Mouse (Mus musculus): ENCODE results near the gene Cldn22. TPM values are rescaled to one million over a fixed set of nuclear protein-coding genes. Genes with fewer than 3 reads are reported as not detected.
"Not testable (repeated sequence)": the region's sequence is repeated elsewhere in the genome, so short reads cannot be mapped to it uniquely, and the experiment has no call there.

The Cldn22 gene
- total RNA-seq (2021): 1 to 10 TPM; 2.8 to 4.2 TPM

- no peak for DNase-seq
Observed at GRCm38 (mm10) chr8:47824182-47824581, at the start of gene Cldn22. TSS of gene Cldn22 (plus strand) at chr8:47824482.

- DNase-seq: no peak
Observed at GRCm38 (mm10) chr8:47777415-47777814, 46.9 kb upstream of the Cldn22 start.

GRCm38 (mm10) chr8:47779589-47779988, 44.7 kb upstream of the Cldn22 start:
- no peak for DNase-seq

- no peak for DNase-seq
Observed at GRCm38 (mm10) chr8:47781881-47782280, 42.4 kb upstream of the Cldn22 start.

- DNase-seq: no peak
Observed at GRCm38 (mm10) chr8:47783544-47783943, 40.7 kb upstream of the Cldn22 start.

GRCm38 (mm10) chr8:47783944-47784343, 40.3 kb upstream of the Cldn22 start:
- DNase-seq: no peak

GRCm38 (mm10) chr8:47784436-47784835, 39.8 kb upstream of the Cldn22 start:
- no peak for DNase-seq

- no peak for DNase-seq
Observed at GRCm38 (mm10) chr8:47786323-47786722, 38.0 kb upstream of the Cldn22 start.

GRCm38 (mm10) chr8:47787705-47788104, 36.6 kb upstream of the Cldn22 start:
- no peak for DNase-seq

GRCm38 (mm10) chr8:47791986-47792385, 32.3 kb upstream of the Cldn22 start:
- DNase-seq: no peak

GRCm38 (mm10) chr8:47799438-47799837, 24.8 kb upstream of the Cldn22 start:
- DNase-seq: no peak

- no peak for DNase-seq
Observed at GRCm38 (mm10) chr8:47802349-47802748, 21.9 kb upstream of the Cldn22 start.

GRCm38 (mm10) chr8:47804262-47804661, 20.0 kb upstream of the Cldn22 start:
- DNase-seq: no peak

GRCm38 (mm10) chr8:47809970-47810665, 14.2 kb upstream of the Cldn22 start:
- DNase-seq: no peak

GRCm38 (mm10) chr8:47810666-47811015, 13.6 kb upstream of the Cldn22 start:
- no peak for DNase-seq

- DNase-seq: no peak
Observed at GRCm38 (mm10) chr8:47811221-47811620, 13.1 kb upstream of the Cldn22 start.

- DNase-seq: no peak
Observed at GRCm38 (mm10) chr8:47819034-47819433, 5.2 kb upstream of the Cldn22 start.

- DNase-seq: no peak
Observed at GRCm38 (mm10) chr8:47820914-47821772, 3.1 kb upstream of the Cldn22 start.

GRCm38 (mm10) chr8:47821843-47822242, 2.4 kb upstream of the Cldn22 start, which contains the start of gene Cldn24:
TSS of gene Cldn24 (plus strand) at chr8:47822143.
- DNase-seq: no peak

- not testable (repeated sequence) for DNase-seq
Observed at GRCm38 (mm10) chr8:47822541-47822940, 1.7 kb upstream of the Cldn22 start.

- DNase-seq: no peak
Observed at GRCm38 (mm10) chr8:47823777-47824176, 505 bp upstream of the Cldn22 start.

GRCm38 (mm10) chr8:47825596-47825995, 1.3 kb downstream of the Cldn22 start:
- no peak for DNase-seq

- no peak for DNase-seq
Observed at GRCm38 (mm10) chr8:47826911-47827310, 2.6 kb downstream of the Cldn22 start.

- no peak for DNase-seq
Observed at GRCm38 (mm10) chr8:47832616-47833015, 8.3 kb downstream of the Cldn22 start.

Data from layer of hippocampus, postnatal 36 days (tissue).